Mouse (Mus musculus) embryonic facial prominence, embryonic 10.5 days (tissue): Measurements from ENCODE around the gene Cel. TPM values are rescaled to one million over a fixed set of nuclear protein-coding genes. Genes with fewer than 3 reads are reported as not detected.

Source experiments
- DNase-seq: peaks from one replicate; pipeline ENCODE4 v3.0.0-alpha.2; 2017; ENCODE audit warnings: low spot score
- H3K27ac ChIP-seq: fragments of 300-500 bp; sonication (generic); replicated peaks from 2 replicates; pipeline ENCODE4 v1.5.1; 2016; ENCODE audit warnings: mild to moderate bottlenecking
- H3K27me3 ChIP-seq: fragments of 300-500 bp; sonication (generic); replicated peaks from 2 replicates; pipeline ENCODE4 v1.6.1; 2016; ENCODE audit warnings: low read depth, mild to moderate bottlenecking; ENCODE audit not compliant: poor library complexity, severe bottlenecking
- H3K36me3 ChIP-seq: fragments of 300-500 bp; sonication (generic); replicated peaks from 2 replicates; pipeline ENCODE4 v1.6.1; 2016; ENCODE audit warnings: mild to moderate bottlenecking, moderate library complexity
- H3K4me1 ChIP-seq: fragments of 300-500 bp; sonication (generic); 2 replicates; pipeline ENCODE4 v1.6.1; 2016
- H3K4me3 ChIP-seq: fragments of 300-500 bp; sonication (generic); 2 replicates; pipeline ENCODE4 v1.5.1; 2016; ENCODE audit warnings: mild to moderate bottlenecking, moderate library complexity
- H3K9me3 ChIP-seq: fragments of 300-500 bp; sonication (generic); 2 replicates; pipeline ENCODE4 v1.6.1; 2016; ENCODE audit warnings: mild to moderate bottlenecking
- WGBS: fragments of 180-500 bp; shearing (Covaris S2); methylation state at CpG from one replicate; pipeline ENCODE4 v1.1.7; 2016; 5-methylcytosine and 5-hydroxymethylcytosine counted together
- polyA plus RNA-seq: library from polyadenylated mRNA; unstranded; fragments of >200 nt; fragmentation: Nextera tagmentation; extraction: Ambion mirVana; gene quantifications from 2 replicates; pipeline ENCODE4 v1.2.1, GENCODE M21; 2016

Cel gene
- not detected in 2 replicates for polyA plus RNA-seq

DNA sequence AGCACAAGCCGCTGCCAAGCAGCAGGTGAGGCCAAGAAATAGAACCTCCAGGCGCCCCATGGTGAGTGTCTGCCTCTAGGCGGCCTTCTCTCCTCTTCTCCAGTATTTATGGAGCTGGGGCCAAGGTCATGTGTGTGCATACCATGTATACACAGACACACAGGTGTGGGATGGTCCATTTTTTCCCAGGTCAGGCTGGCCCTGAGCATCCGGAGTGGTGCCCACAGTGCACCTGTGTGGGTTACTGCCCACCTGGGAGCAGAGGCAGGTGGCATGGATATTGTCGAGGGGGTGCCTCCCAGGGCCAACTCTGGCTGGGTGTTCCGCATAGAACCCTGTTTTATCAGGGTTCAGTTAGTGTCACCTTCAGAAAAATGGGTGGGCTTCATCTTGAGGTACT is at the start of gene Cel:
Gene Cel (minus strand): TSS at position 101 of the 400 bp plus-strand sequence.
- 73% methylated on average over 6 of the region's 6 CpGs for WGBS
- H3K36me3 ChIP-seq: peaks cover 38% of the 10 kb centered on the region
- H3K4me1 ChIP-seq: no peaks in the 10 kb centered on the region
- no peaks in the 10 kb centered on the region for H3K27me3 ChIP-seq
- no peaks in the 10 kb centered on the region for H3K9me3 ChIP-seq
- H3K27ac ChIP-seq: no peak within 1 kb of the TSS
- no peak for DNase-seq
- no peak within 1 kb of the TSS for H3K4me3 ChIP-seq

DNA sequence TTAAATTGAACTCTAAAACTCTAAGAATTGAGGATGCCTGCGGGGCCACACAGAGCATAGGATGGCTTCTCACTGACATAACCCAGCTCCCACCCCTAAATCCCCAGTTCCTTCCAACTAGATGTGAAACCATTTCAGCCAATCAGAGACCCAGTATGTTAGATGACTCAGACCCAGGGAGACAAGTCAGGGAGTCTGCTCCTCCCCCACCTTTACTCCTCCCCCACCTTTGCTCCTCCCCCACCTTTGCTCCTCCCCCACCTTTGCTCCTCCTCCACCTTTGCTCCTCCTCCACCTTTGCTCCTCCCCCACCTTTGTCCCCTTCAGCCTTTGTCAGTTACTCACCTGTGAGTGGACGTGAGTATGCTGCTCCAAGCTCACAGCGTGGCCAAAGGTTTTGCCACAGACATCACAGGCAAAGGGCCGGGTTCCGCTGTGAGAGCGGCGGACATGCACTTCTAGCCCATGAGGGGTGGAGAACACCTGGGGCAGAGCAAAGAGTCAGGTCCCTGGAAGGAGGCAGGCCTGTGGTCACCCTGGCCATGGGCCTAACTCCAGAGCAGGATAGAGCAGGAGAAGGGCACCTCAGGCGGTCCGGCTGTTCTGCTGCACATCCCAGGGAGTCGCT is 49.3 kb upstream of the Cel start:
- H3K9me3 ChIP-seq: no peaks in the 10 kb centered on the region
- H3K4me3 ChIP-seq: no peak overlapping the region
- no peak for DNase-seq
- peaks cover 20% of the 10 kb centered on the region for H3K4me1 ChIP-seq
- 63% methylated on average over 10 of the region's 10 CpGs for WGBS
- H3K27ac ChIP-seq: no peak overlapping the region
- H3K36me3 ChIP-seq: no peaks in the 10 kb centered on the region
- H3K27me3 ChIP-seq: peaks cover 6% of the 10 kb centered on the region; the same call in 1 of the 2 replicates

DNA sequence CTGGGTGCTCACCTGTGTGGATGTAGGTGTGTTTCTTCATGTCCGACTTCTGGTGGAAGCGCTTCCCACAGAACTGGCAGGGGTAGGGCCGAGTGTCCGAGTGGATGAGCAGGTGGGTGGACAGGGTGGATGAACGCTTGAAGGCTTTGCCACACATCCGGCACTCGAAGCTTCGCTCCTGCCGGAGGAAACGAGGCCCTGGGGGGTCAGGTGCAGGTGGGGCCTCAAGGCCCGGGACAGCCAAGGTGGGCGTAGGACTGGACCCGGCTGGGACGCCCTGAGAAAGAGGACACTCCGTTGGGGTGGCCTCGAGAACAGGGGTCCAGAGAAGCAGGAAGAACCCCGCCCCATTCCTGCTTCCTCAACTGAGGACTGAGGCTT is 48.2 kb upstream of the Cel start:
- H3K4me1 ChIP-seq: peaks cover 29% of the 10 kb centered on the region
- no peaks in the 10 kb centered on the region for H3K36me3 ChIP-seq
- 87% methylated on average over 17 of the region's 17 CpGs for WGBS
- no peaks in the 10 kb centered on the region; the same call in 1 of the 2 replicates for H3K27me3 ChIP-seq
- no peak overlapping the region for H3K27ac ChIP-seq
- DNase-seq: no peak
- no peaks in the 10 kb centered on the region for H3K9me3 ChIP-seq
- H3K4me3 ChIP-seq: no peak overlapping the region

DNA sequence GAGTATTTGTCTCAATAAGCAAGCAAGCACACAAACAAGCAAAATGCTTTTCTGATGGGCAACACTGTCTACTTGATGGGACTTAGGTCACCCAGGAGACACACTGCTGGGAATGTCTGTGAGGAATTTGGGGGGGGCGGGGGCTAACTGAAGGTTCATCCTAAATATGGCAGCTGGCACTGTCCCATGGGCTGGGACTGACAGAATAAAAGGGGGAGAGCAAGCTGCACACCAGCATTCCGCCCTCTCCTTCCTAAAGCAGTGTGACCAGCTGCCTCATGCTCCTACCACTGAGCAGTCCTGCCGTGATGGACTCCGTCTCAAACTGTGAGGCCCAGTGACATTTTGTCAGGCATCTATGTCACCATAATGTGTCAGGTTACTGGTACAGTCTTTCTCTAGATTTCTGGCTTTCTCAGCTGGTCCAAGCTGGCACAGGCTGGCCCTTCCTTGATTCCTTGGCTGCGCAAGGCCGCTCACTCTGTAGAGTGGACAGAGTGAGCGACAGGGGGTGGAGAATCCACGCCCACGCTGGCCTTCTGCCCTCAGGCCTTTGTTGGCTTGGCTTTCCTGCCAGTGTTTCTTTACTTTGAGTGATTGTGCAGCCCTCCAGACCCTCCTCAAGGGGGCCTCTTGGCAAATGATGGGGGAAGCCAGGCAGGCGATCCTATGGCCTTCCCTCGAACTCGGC is 47.7 kb upstream of the Cel start:
- H3K4me1 ChIP-seq: peaks cover 31% of the 10 kb centered on the region
- no peaks in the 10 kb centered on the region; the same call in 1 of the 2 replicates for H3K27me3 ChIP-seq
- H3K27ac ChIP-seq: no peak overlapping the region
- WGBS: 73% methylated on average over 12 of the region's 12 CpGs
- no peaks in the 10 kb centered on the region for H3K9me3 ChIP-seq
- DNase-seq: no peak
- no peaks in the 10 kb centered on the region for H3K36me3 ChIP-seq
- H3K4me3 ChIP-seq: no peak overlapping the region

DNA sequence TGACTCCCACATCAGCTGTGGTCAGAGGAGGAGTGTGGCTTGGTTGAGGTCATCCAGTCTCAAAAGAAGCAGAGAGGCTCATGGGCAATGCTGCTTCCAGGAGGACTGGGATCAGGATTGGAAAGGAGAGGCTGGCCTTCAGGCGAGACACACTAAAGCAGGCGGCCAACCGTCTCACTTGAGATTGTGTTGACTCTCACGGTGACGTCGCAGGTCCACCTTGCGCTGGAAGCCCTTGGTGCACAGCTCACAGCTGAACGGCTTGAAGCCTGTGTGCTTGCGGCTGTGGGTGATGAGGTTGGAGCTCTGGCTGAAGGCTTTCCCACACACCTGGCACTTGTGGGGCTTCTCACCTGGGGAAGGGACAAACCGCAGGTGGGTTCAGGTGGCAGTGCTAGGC is 46.6 kb upstream of the Cel start:
- Histone ChIP-seq H3K9me3 (no peaks in the 10 kb centered on the region), H3K4me1 (peaks cover 31% of the 10 kb centered on the region), H3K27ac (no peak overlapping the region), H3K27me3 (no peaks in the 10 kb centered on the region; the same call in 1 of the 2 replicates), H3K36me3 (no peaks in the 10 kb centered on the region), H3K4me3 (no peak overlapping the region)
- WGBS: 92% methylated on average over 10 of the region's 10 CpGs
- no peak for DNase-seq

DNA sequence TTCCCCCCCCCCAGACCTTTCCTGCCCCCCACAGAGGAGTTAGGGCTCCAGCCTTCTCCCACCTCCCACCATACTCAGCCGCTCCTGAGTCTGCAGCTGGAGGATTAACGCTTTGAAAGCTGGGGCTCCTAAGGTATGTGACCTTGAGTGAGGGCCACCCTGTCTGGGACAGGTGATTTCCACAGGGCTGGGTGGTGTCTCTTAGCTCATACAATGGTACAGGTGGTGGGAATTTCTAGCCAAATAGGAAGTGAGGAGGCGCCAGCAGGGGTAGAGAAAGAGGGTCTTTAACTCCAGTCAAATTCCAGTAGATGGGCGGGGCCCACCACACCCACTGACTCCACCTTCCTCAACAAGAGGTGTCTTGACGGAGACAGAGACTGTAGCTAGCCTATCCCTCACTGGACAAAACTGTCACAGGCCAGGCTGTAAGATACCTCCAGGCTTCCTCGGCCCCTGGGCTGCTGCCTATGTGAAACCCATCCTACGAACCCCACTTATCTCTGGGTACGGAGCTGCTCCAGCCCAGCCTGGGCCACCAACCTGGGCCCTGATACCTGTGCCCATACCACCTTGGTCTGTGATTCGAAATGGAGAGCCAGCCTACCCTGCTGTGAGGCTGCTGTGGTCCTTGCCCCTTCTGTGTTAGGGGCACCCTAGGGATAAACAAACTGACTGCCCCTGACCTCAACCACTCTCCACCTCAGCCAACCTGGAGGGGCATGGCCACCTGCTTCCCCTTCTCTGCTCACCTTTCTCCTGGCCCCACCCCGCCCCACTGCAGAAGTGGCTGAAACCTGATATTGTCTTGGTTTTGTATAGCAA is 44.4 kb upstream of the Cel start:
- peaks cover 31% of the 10 kb centered on the region for H3K4me1 ChIP-seq
- 48% methylated on average over 10 of the region's 10 CpGs for WGBS
- DNase-seq: no peak
- H3K27me3 ChIP-seq: no peaks in the 10 kb centered on the region
- no peaks in the 10 kb centered on the region for H3K9me3 ChIP-seq
- H3K27ac ChIP-seq: no peak overlapping the region
- no peak overlapping the region for H3K4me3 ChIP-seq
- H3K36me3 ChIP-seq: no peaks in the 10 kb centered on the region

DNA sequence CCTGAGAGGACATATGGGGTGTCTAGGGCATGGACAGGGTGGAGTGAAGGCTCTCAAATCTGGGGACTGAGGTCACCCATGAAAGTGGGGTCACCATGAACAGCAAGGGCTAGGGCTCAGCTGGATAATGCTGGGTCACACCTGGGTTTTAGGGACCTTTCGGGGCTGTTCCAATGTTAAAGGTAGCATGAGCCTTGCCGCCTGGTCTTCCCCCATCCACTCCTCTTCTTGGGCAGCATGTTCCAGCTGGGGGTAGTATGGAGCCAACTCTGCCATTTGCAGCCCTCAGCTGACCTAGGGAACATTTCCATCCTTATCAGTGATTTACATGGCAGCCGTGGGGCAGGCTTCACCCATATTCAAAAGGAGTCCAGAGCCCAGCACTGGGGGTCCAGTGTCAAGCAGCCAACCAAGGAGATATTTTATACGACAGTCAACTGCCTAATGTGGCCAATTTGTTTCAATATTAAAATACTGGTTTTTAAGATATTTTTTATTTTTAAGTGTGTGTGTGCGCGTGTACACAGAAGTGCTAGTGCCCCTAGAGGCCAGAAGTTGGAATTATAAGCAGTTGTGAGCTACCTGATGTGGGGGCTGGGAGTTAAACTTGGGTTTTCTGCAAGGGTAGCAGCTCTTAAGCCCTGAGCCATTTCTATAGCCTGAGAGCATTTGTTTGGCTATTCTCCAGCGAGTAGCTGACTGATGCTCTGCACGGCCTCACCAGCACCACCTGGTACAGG is 43.6 kb upstream of the Cel start:
- Histone ChIP-seq H3K36me3 (no peaks in the 10 kb centered on the region), H3K4me1 (peaks cover 36% of the 10 kb centered on the region), H3K4me3 (no peak overlapping the region), H3K9me3 (no peaks in the 10 kb centered on the region), H3K27me3 (no peaks in the 10 kb centered on the region), H3K27ac (no peak overlapping the region)
- no peak for DNase-seq
- WGBS: 66% methylated on average over 8 of the region's 8 CpGs

DNA sequence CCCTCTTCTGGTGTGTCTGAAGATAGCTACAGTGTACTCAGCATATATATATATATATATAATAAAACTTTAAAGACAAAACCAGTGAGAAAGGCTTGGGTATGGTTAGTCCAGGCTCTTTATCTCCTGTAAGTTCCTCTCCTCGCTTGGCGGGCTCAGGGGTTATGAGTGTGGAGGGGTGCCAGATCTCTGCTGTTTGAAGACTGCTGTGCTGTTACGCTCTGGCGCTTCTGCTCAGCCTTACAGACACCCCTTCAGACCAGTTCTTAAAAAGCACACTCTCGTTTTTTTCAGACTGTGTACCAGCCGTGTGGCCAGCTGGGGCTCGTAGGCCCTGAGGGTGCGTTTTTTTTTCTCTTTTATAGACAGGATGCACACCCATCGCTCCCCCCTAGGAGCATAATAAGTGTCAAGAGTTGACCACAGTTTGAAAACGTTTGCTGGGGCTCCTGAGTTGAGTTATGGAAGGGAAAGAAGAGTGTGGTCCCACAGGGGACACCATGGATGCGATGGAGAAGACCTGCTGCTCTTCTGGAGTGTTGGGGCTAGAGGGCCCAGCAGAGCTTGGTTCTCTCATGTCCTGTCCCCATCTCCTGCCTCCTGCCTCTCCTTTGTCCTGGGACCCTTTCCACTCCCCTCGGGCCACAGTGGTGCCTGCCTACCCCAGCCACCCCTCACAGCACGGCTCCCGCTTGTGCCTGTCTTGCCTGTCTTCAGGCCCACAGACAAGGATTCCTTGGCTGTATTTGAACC is 42.8 kb upstream of the Cel start:
- Histone ChIP-seq H3K27me3 (no peaks in the 10 kb centered on the region), H3K27ac (no peak overlapping the region), H3K4me1 (peaks cover 31% of the 10 kb centered on the region), H3K9me3 (no peaks in the 10 kb centered on the region), H3K4me3 (no peak overlapping the region), H3K36me3 (no peaks in the 10 kb centered on the region)
- no peak for DNase-seq
- WGBS: 71% methylated on average over 14 of the region's 14 CpGs

DNA sequence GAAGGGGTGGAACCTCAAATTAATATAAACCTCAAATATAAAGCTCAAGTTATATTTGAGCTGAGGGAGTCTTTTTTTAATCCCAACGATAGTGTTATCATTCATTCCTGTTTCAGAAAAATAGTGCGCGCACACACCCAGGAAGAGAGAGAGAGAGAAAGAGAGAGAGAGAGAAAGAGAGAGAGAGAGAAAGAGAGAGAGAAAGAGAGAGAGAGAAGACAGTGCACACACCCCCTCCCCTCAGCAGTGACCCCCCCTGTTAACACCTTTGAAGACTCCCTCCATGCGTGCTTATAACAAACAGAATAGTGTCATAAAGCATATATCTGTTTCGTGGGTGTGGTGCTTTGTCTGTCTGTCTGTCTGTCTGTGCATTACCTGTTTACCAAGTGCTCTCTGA is 40.3 kb upstream of the Cel start:
- Histone ChIP-seq H3K4me3 (no peak overlapping the region), H3K9me3 (no peaks in the 10 kb centered on the region), H3K4me1 (peaks cover 36% of the 10 kb centered on the region), H3K36me3 (no peaks in the 10 kb centered on the region), H3K27ac (no peak overlapping the region), H3K27me3 (no peaks in the 10 kb centered on the region)
- WGBS: 95% methylated on average over 5 of the region's 5 CpGs
- DNase-seq: no peak

DNA sequence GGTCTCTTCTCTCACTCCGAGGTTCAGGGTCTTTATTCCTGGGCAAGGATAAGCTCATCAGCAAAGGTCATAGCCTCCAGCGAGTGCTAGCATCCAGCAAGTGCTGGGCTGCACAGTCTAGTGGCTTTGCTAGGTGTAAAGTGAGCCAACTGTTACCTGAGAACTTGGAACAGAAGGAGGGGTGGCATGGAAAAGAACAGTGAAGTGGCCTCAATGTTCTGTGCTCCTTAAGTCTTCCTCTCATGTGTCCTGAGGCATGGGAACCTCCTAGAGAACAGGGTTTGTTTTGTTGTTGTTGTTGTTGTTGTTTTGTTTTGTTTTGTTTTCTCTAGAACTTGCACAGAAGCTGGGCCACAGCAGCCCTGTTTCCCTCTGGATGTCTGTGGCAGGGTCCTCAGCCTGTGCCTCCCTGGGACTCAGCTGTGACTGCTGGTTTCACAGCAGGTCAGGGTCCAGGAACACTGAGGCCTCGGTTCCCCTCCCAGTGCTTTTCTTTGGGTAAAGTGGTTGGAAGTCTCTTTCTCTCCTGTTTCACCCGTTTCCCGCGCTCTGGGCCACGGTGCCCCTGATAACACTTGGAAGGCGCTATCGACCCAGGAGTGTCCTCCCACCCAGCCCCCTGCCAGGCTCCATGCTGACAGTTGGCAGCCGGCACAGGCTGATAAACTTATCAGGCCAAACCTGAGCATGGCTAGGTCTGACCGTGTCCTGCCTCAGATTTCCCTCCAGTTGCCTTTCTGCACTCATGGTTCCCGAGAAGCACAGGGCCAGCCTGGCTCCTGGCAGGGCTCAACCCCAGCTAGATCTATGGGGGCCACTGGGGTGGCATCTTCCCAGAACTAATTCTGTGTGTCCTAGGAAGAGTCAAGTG is 38.8 kb upstream of the Cel start:
- peaks cover 35% of the 10 kb centered on the region for H3K4me1 ChIP-seq
- no peak for DNase-seq
- H3K9me3 ChIP-seq: no peaks in the 10 kb centered on the region
- no peaks in the 10 kb centered on the region for H3K27me3 ChIP-seq
- no peaks in the 10 kb centered on the region for H3K36me3 ChIP-seq
- peak overlapping the region; percentile 2 for H3K27ac ChIP-seq
- WGBS: 62% methylated on average over 12 of the region's 12 CpGs
- no peak overlapping the region for H3K4me3 ChIP-seq

DNA sequence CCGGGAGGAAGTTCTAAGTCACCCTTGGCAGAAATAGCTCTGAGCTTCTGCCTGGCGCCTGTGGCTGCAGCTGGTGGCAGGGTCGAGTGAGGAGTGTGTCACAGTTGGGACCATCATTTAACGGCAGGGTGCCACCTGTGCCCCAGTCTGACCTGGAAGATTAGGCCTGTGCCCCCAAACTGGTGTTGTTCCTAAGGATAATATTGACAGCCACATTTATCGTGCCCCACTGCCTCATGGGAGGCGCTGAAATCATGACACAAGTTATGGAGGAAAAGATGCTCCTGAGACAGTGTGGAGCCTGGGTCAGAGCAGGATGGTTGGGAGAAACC is 36.3 kb upstream of the Cel start:
- Histone ChIP-seq H3K36me3 (no peaks in the 10 kb centered on the region), H3K4me3 (no peak overlapping the region), H3K9me3 (no peaks in the 10 kb centered on the region), H3K27ac (no peak overlapping the region), H3K4me1 (peaks cover 28% of the 10 kb centered on the region), H3K27me3 (no peaks in the 10 kb centered on the region)
- no peak for DNase-seq
- WGBS: 79% methylated on average over 6 of the region's 6 CpGs
